Mouse (Mus musculus): ENCODE data around the gene Fyco1. TPM values are rescaled to one million over a fixed set of nuclear protein-coding genes. Genes with fewer than 3 reads are reported as not detected.
"Not testable (repeated sequence)": the region's sequence is repeated elsewhere in the genome, so short reads cannot be mapped to it uniquely, and the experiment has no call there.

Gene Fyco1
- polyA plus RNA-seq, 1 experiment, result 17.8 TPM

DNA sequence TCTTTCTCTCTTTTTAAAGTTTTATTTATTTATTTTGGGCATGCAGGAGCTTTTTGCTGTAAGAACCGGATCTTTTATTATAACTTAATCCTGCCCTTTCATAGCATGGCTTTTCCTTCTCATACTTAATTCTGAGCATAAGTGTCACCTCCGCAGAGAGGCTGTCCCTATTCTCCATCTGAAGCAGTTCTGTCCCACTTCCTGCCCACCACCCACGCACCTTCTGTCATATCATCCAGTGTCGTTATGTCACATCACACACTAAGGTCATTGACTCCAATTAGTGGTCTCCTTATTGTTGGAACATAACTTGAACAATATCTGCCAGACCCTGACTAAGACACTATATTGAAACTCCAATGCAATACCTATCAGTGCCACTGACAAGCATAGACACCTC is 93.1 kb downstream of the Fyco1 start:
- Histone ChIP-seq H3K4me3 (ENCODE audit: insufficient read depth, low read length) (no peak overlapping the region), H3K27ac (ENCODE audit: insufficient read depth, low read length) (no peak overlapping the region), H3K4me1 (ENCODE audit: control insufficient read depth, insufficient read depth, low read length) (no peaks in the 10 kb centered on the region)
- no peak for TF ChIP-seq POLR2A (IDR thresholded peaks at IDR 0.05; ENCODE audit: extremely low read depth, insufficient read depth, low read length)
- TF ChIP-seq CTCF (IDR thresholded peaks at IDR 0.05; ENCODE audit: extremely low read depth, insufficient read depth, low read length), result no peak

DNA sequence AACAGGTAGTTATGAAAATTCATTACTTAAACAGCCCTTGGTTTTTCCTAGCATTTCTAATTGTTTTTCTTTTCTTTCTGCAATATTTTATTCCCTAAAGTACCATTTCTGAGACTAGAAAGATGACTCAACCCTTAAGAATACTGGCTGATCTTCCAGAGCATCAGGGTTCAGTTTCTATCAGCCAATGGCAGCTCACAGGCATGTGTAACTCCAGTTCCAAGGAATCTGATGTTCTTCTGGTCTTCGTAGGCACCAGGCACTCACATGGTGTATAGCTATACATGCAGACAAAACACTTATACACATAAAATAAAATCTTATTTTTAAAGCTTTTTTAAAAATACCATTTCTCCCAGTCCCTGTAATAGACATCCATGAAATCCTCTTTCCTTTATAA is 93.5 kb downstream of the Fyco1 start:
- TF ChIP-seq CTCF (IDR thresholded peaks at IDR 0.05; ENCODE audit: extremely low read depth, insufficient read depth, low read length) (no peak), POLR2A (IDR thresholded peaks at IDR 0.05; ENCODE audit: extremely low read depth, insufficient read depth, low read length) (no peak)
- no peak overlapping the region for H3K4me3 ChIP-seq (ENCODE audit: insufficient read depth, low read length)
- H3K27ac ChIP-seq (ENCODE audit: insufficient read depth, low read length), result no peak overlapping the region
- H3K4me1 ChIP-seq (ENCODE audit: control insufficient read depth, insufficient read depth, low read length), result no peaks in the 10 kb centered on the region

DNA sequence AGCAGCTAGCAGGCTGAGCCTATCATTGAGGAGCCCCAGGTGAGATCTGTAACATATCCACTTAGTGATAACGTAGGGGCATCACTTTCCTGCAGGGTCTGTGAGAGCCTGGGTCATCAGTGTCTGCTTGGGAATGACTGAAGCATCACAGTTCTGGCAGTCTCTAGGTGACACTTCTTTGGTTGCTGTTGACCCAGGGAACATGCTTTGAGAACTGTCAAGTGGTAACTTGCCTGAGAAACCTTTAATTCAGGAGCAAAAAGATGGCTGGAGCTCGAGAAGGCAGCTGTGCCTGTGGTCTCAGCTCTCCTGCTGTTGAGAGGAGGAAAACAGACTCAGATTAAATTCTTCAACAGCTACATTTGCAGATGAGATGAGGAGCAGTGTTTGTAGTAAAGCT is 94.4 kb downstream of the Fyco1 start:
- no peak for TF ChIP-seq CTCF (IDR thresholded peaks at IDR 0.05; ENCODE audit: extremely low read depth, insufficient read depth, low read length)
- TF ChIP-seq POLR2A (IDR thresholded peaks at IDR 0.05; ENCODE audit: extremely low read depth, insufficient read depth, low read length), result no peak
- H3K4me3 ChIP-seq (ENCODE audit: insufficient read depth, low read length), result no peak overlapping the region
- no peak overlapping the region for H3K27ac ChIP-seq (ENCODE audit: insufficient read depth, low read length)
- H3K4me1 ChIP-seq (ENCODE audit: control insufficient read depth, insufficient read depth, low read length), result no peaks in the 10 kb centered on the region

DNA sequence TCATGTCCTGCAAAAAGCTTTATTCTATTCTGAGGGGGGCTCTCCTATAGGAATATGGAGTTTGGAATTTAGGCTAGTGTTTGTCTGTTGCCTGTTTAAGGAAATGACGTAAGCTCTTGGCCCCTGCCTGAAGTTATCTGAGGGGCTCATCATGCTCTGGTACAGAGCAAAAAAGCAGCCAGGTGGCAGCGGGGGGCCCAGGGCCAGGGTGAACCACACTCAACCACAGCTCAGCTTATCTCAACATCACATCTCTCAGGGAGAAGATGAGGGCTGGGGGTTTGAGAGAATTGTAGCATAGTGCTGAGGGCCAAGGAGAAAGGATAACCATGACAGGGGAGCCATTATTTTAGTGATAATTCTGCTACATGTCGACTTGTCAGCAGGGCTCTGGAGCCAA is 94.9 kb downstream of the Fyco1 start:
- TF ChIP-seq CTCF (IDR thresholded peaks at IDR 0.05; ENCODE audit: extremely low read depth, insufficient read depth, low read length) (no peak), POLR2A (IDR thresholded peaks at IDR 0.05; ENCODE audit: extremely low read depth, insufficient read depth, low read length) (no peak)
- H3K4me1 ChIP-seq (ENCODE audit: control insufficient read depth, insufficient read depth, low read length), result no peaks in the 10 kb centered on the region
- no peak overlapping the region for H3K27ac ChIP-seq (ENCODE audit: insufficient read depth, low read length)
- H3K4me3 ChIP-seq (ENCODE audit: insufficient read depth, low read length), result no peak overlapping the region

DNA sequence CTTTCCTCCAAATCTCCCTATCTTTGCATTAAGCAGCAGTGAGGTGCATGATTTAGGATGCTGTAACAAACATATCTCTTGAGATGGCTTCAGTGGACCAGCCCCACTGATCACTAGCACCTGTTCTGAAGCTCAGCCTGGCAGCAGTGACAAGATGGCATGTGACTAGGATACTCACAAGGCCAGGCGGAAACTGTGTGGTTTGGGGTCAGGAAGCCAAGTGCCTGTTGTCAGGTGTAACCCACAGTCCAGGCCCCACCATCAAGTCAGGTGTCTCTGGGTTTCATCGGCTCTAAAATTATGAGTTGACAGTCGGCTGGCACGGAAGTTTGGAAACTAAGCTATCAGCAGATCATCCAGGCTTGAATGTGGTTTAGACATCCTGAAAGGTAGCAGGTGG is 97.4 kb downstream of the Fyco1 start:
- Histone ChIP-seq H3K4me1 (ENCODE audit: control insufficient read depth, insufficient read depth, low read length) (no peaks in the 10 kb centered on the region), H3K4me3 (ENCODE audit: insufficient read depth, low read length) (no peak overlapping the region), H3K27ac (ENCODE audit: insufficient read depth, low read length) (no peak overlapping the region)
- TF ChIP-seq POLR2A (IDR thresholded peaks at IDR 0.05; ENCODE audit: extremely low read depth, insufficient read depth, low read length) (no peak), CTCF (IDR thresholded peaks at IDR 0.05; ENCODE audit: extremely low read depth, insufficient read depth, low read length) (no peak)

DNA sequence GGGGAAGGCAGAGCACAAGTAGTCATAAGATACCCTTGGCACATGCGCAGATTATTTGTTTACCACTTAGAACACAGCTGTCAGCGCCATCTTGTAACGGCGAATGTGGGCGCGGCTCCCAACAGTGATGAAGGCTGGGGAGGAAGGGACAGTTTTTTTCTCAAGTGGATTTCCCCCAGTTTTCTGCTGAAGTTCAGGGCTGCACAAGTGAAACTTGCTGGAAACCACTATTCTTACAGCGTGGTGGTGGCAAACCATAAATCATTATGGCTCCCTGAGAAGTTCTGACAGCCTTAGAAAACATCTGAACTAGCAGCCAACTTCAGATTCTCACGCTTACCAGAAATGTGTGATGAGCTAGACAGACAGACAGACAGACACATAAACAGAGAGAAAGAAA is 102.0 kb downstream of the Fyco1 start:
- not testable (repeated sequence) for H3K27ac ChIP-seq (ENCODE audit: insufficient read depth, low read length); H3K4me1 ChIP-seq (ENCODE audit: control insufficient read depth, insufficient read depth, low read length); H3K4me3 ChIP-seq (ENCODE audit: insufficient read depth, low read length)

DNA sequence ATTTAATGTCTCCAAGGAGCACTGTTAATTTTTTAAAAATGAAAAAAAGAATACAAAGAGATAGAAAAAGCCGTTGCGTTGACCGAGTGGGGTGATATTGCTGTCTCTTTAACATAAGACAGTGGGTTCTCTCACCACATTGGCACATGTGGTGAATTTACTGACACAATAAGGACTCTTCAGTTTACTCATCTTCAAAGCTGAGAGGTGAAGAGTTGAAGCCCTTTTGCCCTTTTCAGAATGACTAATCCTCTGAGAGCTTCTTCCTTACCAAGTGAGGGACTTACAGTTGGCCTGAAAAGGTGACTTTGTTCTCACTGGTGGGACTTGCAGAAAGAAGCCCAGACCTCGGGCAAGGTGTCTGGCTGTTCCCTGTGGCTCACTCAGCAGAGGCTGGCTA is 110.9 kb downstream of the Fyco1 start:
- Histone ChIP-seq H3K27ac (ENCODE audit: insufficient read depth, low read length) (no peak overlapping the region), H3K4me3 (ENCODE audit: insufficient read depth, low read length) (no peak overlapping the region), H3K4me1 (ENCODE audit: control insufficient read depth, insufficient read depth, low read length) (no peaks in the 10 kb centered on the region)
- TF ChIP-seq POLR2A (IDR thresholded peaks at IDR 0.05; ENCODE audit: extremely low read depth, insufficient read depth, low read length), result no peak
- no peak for TF ChIP-seq CTCF (IDR thresholded peaks at IDR 0.05; ENCODE audit: extremely low read depth, insufficient read depth, low read length)

Other genes with a start within 250 kb of the Fyco1 start
- 0.44 and 0.51 TPM in 2 replicates for gene Slc6a20b, start 219.3 kb downstream of the Fyco1 start, polyA plus RNA-seq (2012; rRNA removed)
- 0.17 and 0.23 TPM in 2 replicates for gene Ccr9, start 173.5 kb downstream of the Fyco1 start, polyA plus RNA-seq (2012; rRNA removed)
- 19.0 and 23.0 TPM in 2 replicates for gene Slc6a20a, start 173.0 kb downstream of the Fyco1 start, polyA plus RNA-seq (2012; rRNA removed)
- 29.0 and 29.9 TPM in 2 replicates for gene Lztfl1, start 134.2 kb downstream of the Fyco1 start, polyA plus RNA-seq (2012; rRNA removed)
- gene Cxcr6, start 45.4 kb downstream of the Fyco1 start, polyA plus RNA-seq (2012; rRNA removed), result not detected in 2 replicates
- gene Xcr1, start 10.1 kb upstream of the Fyco1 start, polyA plus RNA-seq (2012; rRNA removed), result 0.04 TPM in 1 of 2 replicates, not detected in the other
- 0.33 and 0.34 TPM in 2 replicates for gene Ccr1, start 116.8 kb upstream of the Fyco1 start, polyA plus RNA-seq (2012; rRNA removed)
- gene Ccr1l1, start 126.5 kb upstream of the Fyco1 start, polyA plus RNA-seq (2012; rRNA removed), result 0.10 and 0.13 TPM in 2 replicates
- 0.06 and 0.13 TPM in 2 replicates for gene Ccr3, start 170.1 kb upstream of the Fyco1 start, polyA plus RNA-seq (2012; rRNA removed)

Data from cortical plate, adult 2 months (tissue).